Mouse (Mus musculus) 3T3-L1 (cell line): ENCODE results near the gene Ksr1.

Source experiments
- DNase-seq: peaks from one replicate; pipeline ENCODE4 v3.0.0-alpha.2; 2015; ENCODE audit warnings: low read depth, low spot score

Gene Ksr1

GRCm38 (mm10) chr11:79046561-79047155 lies 99.5 kb downstream of the Ksr1 start:
- peak; percentile 38 for DNase-seq

GRCm38 (mm10) chr11:79045231-79045630 lies 101.0 kb downstream of the Ksr1 start:
- DNase-seq, result no peak

- no peak for DNase-seq
These were observed 101.4 kb downstream of the Ksr1 start for GRCm38 (mm10) chr11:79044798-79045197.

GRCm38 (mm10) chr11:79041908-79042430 lies 104.2 kb downstream of the Ksr1 start:
- DNase-seq, result no peak

- DNase-seq, result peak; percentile 66
These were observed 106.7 kb downstream of the Ksr1 start for GRCm38 (mm10) chr11:79039488-79039887.

- no peak for DNase-seq
These were observed 108.7 kb downstream of the Ksr1 start for GRCm38 (mm10) chr11:79037555-79037954.

- no peak for DNase-seq
These were observed 109.9 kb downstream of the Ksr1 start for GRCm38 (mm10) chr11:79036324-79036723.

- no peak for DNase-seq
These were observed 112.6 kb downstream of the Ksr1 start for GRCm38 (mm10) chr11:79033636-79034035.

- DNase-seq, result no peak
These were observed 113.2 kb downstream of the Ksr1 start for GRCm38 (mm10) chr11:79033021-79033420.

- DNase-seq, result peak; percentile 12
These were observed 114.8 kb downstream of the Ksr1 start for GRCm38 (mm10) chr11:79031452-79031746.

- DNase-seq, result peak; percentile 80
These were observed 115.4 kb downstream of the Ksr1 start for GRCm38 (mm10) chr11:79030570-79031451.

GRCm38 (mm10) chr11:79023751-79024150 lies 122.5 kb downstream of the Ksr1 start:
- DNase-seq, result no peak

GRCm38 (mm10) chr11:79023342-79023741 lies 122.9 kb downstream of the Ksr1 start:
- DNase-seq, result no peak

GRCm38 (mm10) chr11:79022836-79023235 lies 123.4 kb downstream of the Ksr1 start:
- no peak for DNase-seq

GRCm38 (mm10) chr11:79020535-79021045 lies 125.6 kb downstream of the Ksr1 start:
- no peak for DNase-seq

GRCm38 (mm10) chr11:79019839-79020534 lies 126.2 kb downstream of the Ksr1 start:
- DNase-seq, result peak; percentile 44

GRCm38 (mm10) chr11:79018954-79019704 lies 127.1 kb downstream of the Ksr1 start:
- DNase-seq, result peak; percentile 80

GRCm38 (mm10) chr11:79017161-79017606 lies 129.0 kb downstream of the Ksr1 start:
- no peak for DNase-seq

- no peak for DNase-seq
These were observed 130.0 kb downstream of the Ksr1 start for GRCm38 (mm10) chr11:79016236-79016635.

- DNase-seq, result no peak
These were observed 130.5 kb downstream of the Ksr1 start for GRCm38 (mm10) chr11:79015660-79016215.
